Mouse (Mus musculus) liver, embryonic 13.5 days (tissue): ENCODE data around the gene Coro6. TPM values are rescaled to one million over a fixed set of nuclear protein-coding genes. Genes with fewer than 3 reads are reported as not detected.
A peak's percentile ranks its signal among the peaks of the same experiment; 100 is the strongest.

Experiments used
- ATAC-seq: fragments of 200-750 bp; cut with Nextera tagmentation; 2 replicates; pipeline ENCODE4 v1.8.0; 2017; ENCODE audit warnings: low read depth, mild to moderate bottlenecking, moderate number of reproducible peaks, moderate library complexity
- DNase-seq: peaks from one replicate; pipeline ENCODE4 v3.0.0; 2022
- H3K27ac ChIP-seq: fragments of 300-500 bp; sonication (generic); 2 replicates; pipeline ENCODE4 v1.5.1; 2015; ENCODE audit warnings: moderate library complexity, mild to moderate bottlenecking, inconsistent platforms
- H3K27me3 ChIP-seq: fragments of 300-500 bp; sonication (generic); 2 replicates; pipeline ENCODE4 v1.6.1; 2015; ENCODE audit warnings: mild to moderate bottlenecking, inconsistent platforms
- H3K36me3 ChIP-seq: fragments of 300-500 bp; sonication (generic); 2 replicates; pipeline ENCODE4 v1.6.1; 2015; ENCODE audit warnings: mild to moderate bottlenecking, inconsistent platforms
- H3K4me1 ChIP-seq: fragments of 300-500 bp; sonication (generic); replicated peaks from 2 replicates; pipeline ENCODE4 v1.6.1; 2015; ENCODE audit warnings: inconsistent platforms
- H3K4me2 ChIP-seq: fragments of 300-500 bp; sonication (generic); 2 replicates; pipeline ENCODE4 v1.6.1; 2015; ENCODE audit warnings: inconsistent platforms, mild to moderate bottlenecking, moderate library complexity
- H3K4me3 ChIP-seq: fragments of 300-500 bp; sonication (generic); replicated peaks from 2 replicates; pipeline ENCODE4 v1.5.1; 2015; ENCODE audit warnings: mild to moderate bottlenecking, inconsistent platforms
- H3K9ac ChIP-seq: fragments of 300-500 bp; sonication (generic); 2 replicates; pipeline ENCODE4 v1.6.1; 2015; ENCODE audit warnings: mild to moderate bottlenecking, inconsistent platforms
- H3K9me3 ChIP-seq: fragments of 300-500 bp; sonication (generic); replicated peaks from 2 replicates; pipeline ENCODE4 v1.6.1; 2016; ENCODE audit warnings: inconsistent platforms
- WGBS: fragments of 180-500 bp; shearing (Covaris S2); methylation state at CpG from one replicate; pipeline ENCODE4 v1.1.7; 2015; ENCODE audit not compliant: insufficient replicate concordance; 5-methylcytosine and 5-hydroxymethylcytosine counted together
- polyA plus RNA-seq: library from polyadenylated mRNA; unstranded; fragments of >200 nt; fragmentation: Nextera tagmentation; extraction: Ambion mirVana; gene quantifications from 2 replicates; pipeline ENCODE4 v1.2.1, GENCODE M21; 2015

Gene Coro6
- polyA plus RNA-seq, 1 experiment from 2014 or later, result 0.03 TPM

DNA sequence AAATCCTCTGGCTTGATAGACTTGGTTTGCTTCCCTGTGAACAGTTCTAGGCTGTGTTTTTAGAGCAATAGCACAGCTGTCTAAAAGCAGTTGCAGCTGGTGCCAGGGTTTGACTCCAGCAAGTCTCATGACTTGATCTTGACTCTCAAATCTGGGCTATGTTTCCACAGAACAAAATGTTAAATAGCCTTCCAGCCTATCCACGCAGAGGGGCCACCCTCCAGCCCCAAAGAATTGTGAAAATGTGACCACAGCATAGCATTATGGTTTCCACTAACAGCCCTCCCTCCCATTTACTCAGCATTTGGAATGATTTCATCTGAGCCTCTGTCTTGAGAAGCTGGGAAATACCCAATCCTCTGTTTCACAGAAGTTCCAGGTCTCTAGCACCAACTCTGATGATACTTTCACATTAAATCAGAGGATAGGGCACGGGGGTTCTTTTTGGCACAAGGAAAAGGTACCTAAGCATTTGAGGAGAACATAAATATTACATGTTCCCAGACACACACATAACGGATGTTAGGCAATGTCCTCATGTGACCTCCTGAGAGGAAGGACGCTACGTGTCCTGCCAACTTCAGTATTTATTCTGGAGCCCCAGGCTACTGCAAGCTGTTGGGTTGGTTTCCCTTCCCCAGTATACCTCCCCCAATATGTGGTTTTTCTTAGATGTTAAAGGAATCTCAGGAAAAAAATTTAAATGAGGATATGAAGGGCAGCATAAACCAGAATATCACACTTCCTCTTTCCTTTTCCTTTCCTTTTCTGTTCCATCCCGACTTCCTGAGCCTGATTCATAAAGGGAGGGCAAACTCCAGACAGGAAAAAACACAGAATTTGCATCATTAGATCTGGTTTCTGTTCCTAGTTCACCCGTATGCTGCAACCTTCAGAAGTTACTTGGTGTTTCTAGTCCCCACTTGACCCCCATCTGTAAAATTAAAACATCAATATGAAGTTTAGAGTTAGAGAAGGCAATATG is 19.7 kb upstream of the Coro6 start:
- WGBS, result 59% methylated on average over 7 of the region's 7 CpGs
- Histone ChIP-seq H3K27ac (no peak overlapping the region), H3K4me3 (no peak overlapping the region), H3K9ac (no peak overlapping the region), H3K36me3 (peaks cover 17% of the 10 kb centered on the region; the same call in 1 of the 2 replicates), H3K4me2 (no peak overlapping the region), H3K4me1 (peaks cover 26% of the 10 kb centered on the region), H3K27me3 (no peaks in the 10 kb centered on the region), H3K9me3 (no peaks in the 10 kb centered on the region)
- no peak for ATAC-seq
- no peak for DNase-seq

DNA sequence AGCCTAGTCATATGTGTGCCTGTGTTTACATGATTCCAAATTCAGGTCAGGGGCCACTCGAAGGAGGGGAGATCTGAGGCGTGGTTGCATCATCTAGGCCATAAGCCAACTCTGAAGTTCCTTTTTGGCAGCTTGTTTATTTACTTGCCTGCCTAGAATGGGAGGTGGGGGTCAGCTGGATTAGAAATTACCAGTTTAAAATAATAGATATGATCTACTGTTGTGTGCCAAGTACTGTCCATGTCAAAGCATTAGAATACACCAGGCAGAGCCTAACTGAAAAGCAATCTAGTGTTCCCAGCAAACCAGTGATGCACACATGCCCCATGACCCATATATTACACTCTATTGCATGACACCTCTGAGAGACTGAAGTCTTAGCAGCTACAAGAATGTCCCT is 17.3 kb upstream of the Coro6 start:
- no peaks in the 10 kb centered on the region for H3K27me3 ChIP-seq
- peaks cover 20% of the 10 kb centered on the region for H3K36me3 ChIP-seq
- no peak overlapping the region for H3K27ac ChIP-seq
- peaks cover 26% of the 10 kb centered on the region for H3K4me1 ChIP-seq
- H3K9ac ChIP-seq, result no peak overlapping the region
- H3K4me2 ChIP-seq, result no peak overlapping the region
- no peaks in the 10 kb centered on the region for H3K9me3 ChIP-seq
- no peak for ATAC-seq
- H3K4me3 ChIP-seq, result no peak overlapping the region
- no peak for DNase-seq
- WGBS, result 50% methylated on average over 2 of the region's 2 CpGs

- Histone ChIP-seq H3K4me1 (peaks cover 21% of the 10 kb centered on the region), H3K4me3 (no peak overlapping the region), H3K36me3 (peaks cover 13% of the 10 kb centered on the region), H3K9ac (no peak overlapping the region), H3K4me2 (no peak overlapping the region), H3K9me3 (no peaks in the 10 kb centered on the region), H3K27ac (peak overlapping the region; percentile 59; the same call in 1 of the 2 replicates), H3K27me3 (no peaks in the 10 kb centered on the region)
- WGBS, result 13% methylated on average over 6 of the region's 6 CpGs
- peak; percentile 92 for ATAC-seq
- DNase-seq, result peak; percentile 61
Observed at GRCm38 (mm10) chr11:77446628-77447041, 15.6 kb upstream of the Coro6 start.

GRCm38 (mm10) chr11:77449224-77449623 is 13.0 kb upstream of the Coro6 start:
- DNase-seq (no peak), ATAC-seq (no peak)
- H3K4me3 ChIP-seq, result no peak overlapping the region
- H3K4me2 ChIP-seq, result no peak overlapping the region
- no peaks in the 10 kb centered on the region for H3K27me3 ChIP-seq
- H3K27ac ChIP-seq, result no peak overlapping the region
- no peaks in the 10 kb centered on the region for H3K9me3 ChIP-seq
- peaks cover 20% of the 10 kb centered on the region for H3K36me3 ChIP-seq
- H3K9ac ChIP-seq, result no peak overlapping the region
- WGBS, result 74% methylated on average over 7 of the region's 7 CpGs
- H3K4me1 ChIP-seq, result peaks cover 21% of the 10 kb centered on the region

DNA sequence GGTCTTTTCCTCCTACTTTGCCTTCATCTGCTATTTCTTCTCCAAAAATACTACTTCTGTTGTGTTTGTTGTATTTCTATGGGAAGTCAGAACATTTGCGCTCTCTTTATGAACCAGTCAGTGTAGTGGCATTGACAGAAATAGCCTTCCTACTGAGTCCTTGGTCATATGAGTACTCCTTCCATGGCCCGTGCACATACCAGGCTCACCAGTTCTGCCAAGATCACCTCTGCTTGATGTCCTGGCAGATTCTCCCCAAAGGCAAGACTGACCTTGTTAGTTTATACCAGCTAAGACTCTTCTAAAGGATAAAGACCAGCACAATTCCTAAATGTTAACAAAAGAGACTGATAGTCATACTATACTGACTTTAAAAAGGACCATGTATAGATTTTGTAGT is 10.5 kb upstream of the Coro6 start:
- H3K4me3 ChIP-seq, result no peak overlapping the region
- no peak overlapping the region for H3K4me2 ChIP-seq
- DNase-seq (no peak), ATAC-seq (no peak)
- no peak overlapping the region for H3K9ac ChIP-seq
- no peak overlapping the region for H3K27ac ChIP-seq
- no peaks in the 10 kb centered on the region for H3K27me3 ChIP-seq
- peaks cover 33% of the 10 kb centered on the region for H3K36me3 ChIP-seq
- no peaks in the 10 kb centered on the region for H3K9me3 ChIP-seq
- WGBS, result 83% methylated on average over 2 of the region's 2 CpGs
- peaks cover 7% of the 10 kb centered on the region for H3K4me1 ChIP-seq

- no peak overlapping the region for H3K9ac ChIP-seq
- no peak for DNase-seq
- H3K36me3 ChIP-seq, result peaks cover 33% of the 10 kb centered on the region
Observed at GRCm38 (mm10) chr11:77453388-77453787, 8.8 kb upstream of the Coro6 start.

GRCm38 (mm10) chr11:77455770-77456510 is 6.3 kb upstream of the Coro6 start:
- no peak overlapping the region for H3K9ac ChIP-seq
- ATAC-seq, result no peak
- no peaks in the 10 kb centered on the region for H3K9me3 ChIP-seq
- H3K4me1 ChIP-seq, result no peaks in the 10 kb centered on the region
- no peak overlapping the region for H3K27ac ChIP-seq
- peaks cover 8% of the 10 kb centered on the region for H3K27me3 ChIP-seq
- no peak for DNase-seq
- 79% methylated on average over 9 of the region's 9 CpGs for WGBS
- H3K4me2 ChIP-seq, result no peak overlapping the region
- H3K4me3 ChIP-seq, result no peak overlapping the region
- H3K36me3 ChIP-seq, result peaks cover 23% of the 10 kb centered on the region

More at GRCm38 (mm10) chr11:77453388-77453787, 8.8 kb upstream of the Coro6 start:
- Histone ChIP-seq H3K4me3 (no peak overlapping the region), H3K4me2 (no peak overlapping the region), H3K27ac (no peak overlapping the region), H3K9me3 (no peaks in the 10 kb centered on the region), H3K27me3 (no peaks in the 10 kb centered on the region), H3K4me1 (no peaks in the 10 kb centered on the region)
- no peak for ATAC-seq
- 79% methylated on average over 2 of the region's 2 CpGs for WGBS

DNA sequence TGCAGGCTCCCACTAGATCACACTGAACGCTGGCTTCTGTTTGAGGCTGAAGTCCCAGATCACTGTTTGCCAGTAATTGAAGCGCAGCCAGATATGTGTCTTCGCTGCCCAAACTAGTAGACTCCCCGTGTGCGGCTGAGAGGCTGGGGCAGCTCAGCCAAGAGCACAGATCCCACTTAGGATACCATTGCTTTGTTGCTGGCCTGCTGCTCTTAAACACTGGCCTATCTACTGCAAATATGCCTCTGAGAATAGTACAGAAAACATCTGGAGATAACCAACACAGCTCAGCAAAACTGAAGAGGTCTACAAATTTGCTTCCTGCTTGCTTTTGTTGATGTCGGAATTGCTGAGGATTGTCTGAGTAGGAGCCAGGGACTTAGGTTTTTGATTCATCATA is 5.3 kb upstream of the Coro6 start:
- no peak for DNase-seq
- peaks cover 23% of the 10 kb centered on the region for H3K36me3 ChIP-seq
- ATAC-seq, result no peak
- no peak overlapping the region for H3K9ac ChIP-seq
- peaks cover 1% of the 10 kb centered on the region for H3K4me1 ChIP-seq
- 71% methylated on average over 6 of the region's 6 CpGs for WGBS
- no peak overlapping the region for H3K4me2 ChIP-seq
- no peak overlapping the region for H3K4me3 ChIP-seq
- peaks cover 17% of the 10 kb centered on the region for H3K27me3 ChIP-seq
- no peak overlapping the region for H3K27ac ChIP-seq
- H3K9me3 ChIP-seq, result no peaks in the 10 kb centered on the region

GRCm38 (mm10) chr11:77461856-77462255 is 355 bp upstream of the Coro6 start:
- Histone ChIP-seq H3K36me3 (no peaks in the 10 kb centered on the region), H3K27ac (no peak overlapping the region), H3K4me3 (peak overlapping the region; percentile 59), H3K4me1 (peaks cover 14% of the 10 kb centered on the region), H3K4me2 (peak overlapping the region; percentile 80), H3K9me3 (no peaks in the 10 kb centered on the region), H3K9ac (peak overlapping the region; percentile 41), H3K27me3 (peaks cover 67% of the 10 kb centered on the region)
- no peak for DNase-seq
- 6% methylated on average over 6 of the region's 6 CpGs for WGBS
- no peak for ATAC-seq

GRCm38 (mm10) chr11:77463101-77463445 is 862 bp downstream of the Coro6 start:
- Histone ChIP-seq H3K9me3 (no peaks in the 10 kb centered on the region), H3K36me3 (no peaks in the 10 kb centered on the region), H3K4me3 (peak overlapping the region; percentile 59), H3K27me3 (peaks cover 79% of the 10 kb centered on the region), H3K9ac (peak overlapping the region; percentile 41; the same call in 1 of the 2 replicates), H3K4me2 (peak overlapping the region; percentile 80), H3K4me1 (peaks cover 23% of the 10 kb centered on the region), H3K27ac (no peak overlapping the region)
- ATAC-seq (no peak), DNase-seq (no peak)
- WGBS, result 39% methylated on average over 8 of the region's 8 CpGs

GRCm38 (mm10) chr11:77463786-77464185 is 1.6 kb downstream of the Coro6 start:
- no peak overlapping the region for H3K4me2 ChIP-seq
- H3K36me3 ChIP-seq, result no peaks in the 10 kb centered on the region
- H3K9me3 ChIP-seq, result no peaks in the 10 kb centered on the region
- no peak overlapping the region for H3K4me3 ChIP-seq
- H3K27ac ChIP-seq, result no peak overlapping the region
- H3K27me3 ChIP-seq, result peaks cover 86% of the 10 kb centered on the region
- peaks cover 23% of the 10 kb centered on the region for H3K4me1 ChIP-seq
- DNase-seq, result no peak
- no peak overlapping the region for H3K9ac ChIP-seq
- no peak for ATAC-seq
- 55% methylated on average over 10 of the region's 10 CpGs for WGBS
